Mouse (Mus musculus) hindbrain, embryonic 14.5 days (tissue): ENCODE data around the gene Igsf6. TPM values are rescaled to one million over a fixed set of nuclear protein-coding genes. Genes with fewer than 3 reads are reported as not detected.
"Not testable (repeated sequence)": the region's sequence is repeated elsewhere in the genome, so short reads cannot be mapped to it uniquely, and the experiment has no call there.

Source experiments
- ATAC-seq: fragments of 200-750 bp; cut with Nextera tagmentation; 2 replicates; pipeline ENCODE4 v1.8.0; 2017; ENCODE audit warnings: moderate number of reproducible peaks, mild to moderate bottlenecking, moderate TSS enrichment, moderate library complexity; ENCODE audit not compliant: low FRiP score
- DNase-seq: peaks from one replicate; pipeline ENCODE4 v3.0.0-alpha.2; 2015; ENCODE audit warnings: low spot score
- H3K27ac ChIP-seq: fragments of 300-500 bp; sonication (generic); 2 replicates; pipeline ENCODE4 v1.5.1; 2014; ENCODE audit warnings: mild to moderate bottlenecking, moderate library complexity
- H3K27me3 ChIP-seq: fragments of 300-500 bp; sonication (generic); 2 replicates; pipeline ENCODE4 v1.6.1; 2014; ENCODE audit warnings: mild to moderate bottlenecking, low read length, mixed read lengths; ENCODE audit not compliant: control insufficient read depth, insufficient read depth
- H3K36me3 ChIP-seq: fragments of 300-500 bp; sonication (generic); replicated peaks from 2 replicates; pipeline ENCODE4 v1.6.1; 2014; ENCODE audit not compliant: control insufficient read depth, insufficient read depth
- H3K4me1 ChIP-seq: fragments of 300-500 bp; sonication (generic); replicated peaks from 2 replicates; pipeline ENCODE4 v1.6.1; 2014; ENCODE audit warnings: antibody characterized with exemption, low read length, mixed read lengths; ENCODE audit not compliant: control insufficient read depth, insufficient read depth
- H3K4me2 ChIP-seq: fragments of 300-500 bp; sonication (generic); replicated peaks from 2 replicates; pipeline ENCODE4 v1.6.1; 2014; ENCODE audit warnings: mild to moderate bottlenecking, moderate library complexity
- H3K4me3 ChIP-seq: fragments of 300-500 bp; sonication (generic); replicated peaks from 2 replicates; pipeline ENCODE4 v1.5.1; 2014; ENCODE audit warnings: mild to moderate bottlenecking, low read length
- H3K9ac ChIP-seq: fragments of 300-500 bp; sonication (generic); 2 replicates; pipeline ENCODE4 v1.6.1; 2014
- H3K9me3 ChIP-seq: fragments of 300-500 bp; sonication (generic); 2 replicates; pipeline ENCODE4 v1.6.1; 2016; ENCODE audit warnings: low read length; ENCODE audit not compliant: control insufficient read depth
- WGBS: fragments of 180-500 bp; shearing (Covaris S2); extraction: QIAGEN DNeasy Blood & Tissue Kit; methylation state at CpG from one replicate; pipeline ENCODE4 v1.1.7; 2014; 5-methylcytosine and 5-hydroxymethylcytosine counted together
- polyA plus RNA-seq: library from polyadenylated mRNA; unstranded; fragments of >200 nt; fragmentation: Nextera tagmentation; extraction: Ambion mirVana; gene quantifications from 2 replicates; pipeline ENCODE4 v1.2.1, GENCODE M21; 2014

The Igsf6 gene
- polyA plus RNA-seq, 1 experiment from 2014 or later, result 1.5 TPM

DNA sequence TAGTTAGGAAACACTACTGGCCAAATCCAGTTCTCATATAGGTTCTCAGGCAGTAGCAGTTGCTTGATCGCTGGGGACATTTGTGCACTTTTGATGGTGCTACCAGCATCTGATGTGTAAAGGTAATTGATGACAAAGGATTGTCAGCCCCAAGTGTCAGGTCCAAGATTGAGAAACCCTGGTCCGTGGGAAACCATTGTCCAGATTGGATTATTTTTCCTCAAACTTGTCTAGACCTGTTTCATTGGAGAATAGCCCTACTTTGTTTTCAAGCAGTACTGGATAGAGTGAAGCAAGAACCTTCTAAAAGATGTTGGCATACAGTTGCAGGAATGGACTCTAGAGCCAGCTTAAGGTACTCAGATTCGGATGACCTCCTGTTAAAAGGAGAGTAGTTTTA, 31.4 kb downstream of the Igsf6 start:
- Histone ChIP-seq H3K27ac (no peak overlapping the region), H3K9me3 (no peaks in the 10 kb centered on the region), H3K9ac (no peak overlapping the region), H3K4me2 (no peak overlapping the region), H3K4me3 (no peak overlapping the region), H3K27me3 (no peaks in the 10 kb centered on the region), H3K4me1 (peaks cover 4% of the 10 kb centered on the region; the same call in 1 of the 2 replicates), H3K36me3 (peaks cover 1% of the 10 kb centered on the region; the same call in 1 of the 2 replicates)
- ATAC-seq (no peak), DNase-seq (no peak)
- over 99% methylated on average over 3 of the region's 3 CpGs for WGBS

- Histone ChIP-seq H3K4me1 (peaks cover 14% of the 10 kb centered on the region), H3K27me3 (no peaks in the 10 kb centered on the region), H3K4me2 (no peak overlapping the region), H3K36me3 (no peaks in the 10 kb centered on the region), H3K4me3 (no peak overlapping the region), H3K9ac (no peak overlapping the region), H3K9me3 (no peaks in the 10 kb centered on the region), H3K27ac (no peak overlapping the region)
- DNase-seq (no peak), ATAC-seq (no peak)
- WGBS, result 81% methylated on average over 1 of the region's 1 CpGs
Observed at GRCm38 (mm10) chr7:121041989-121042388, 32.4 kb downstream of the Igsf6 start.

DNA sequence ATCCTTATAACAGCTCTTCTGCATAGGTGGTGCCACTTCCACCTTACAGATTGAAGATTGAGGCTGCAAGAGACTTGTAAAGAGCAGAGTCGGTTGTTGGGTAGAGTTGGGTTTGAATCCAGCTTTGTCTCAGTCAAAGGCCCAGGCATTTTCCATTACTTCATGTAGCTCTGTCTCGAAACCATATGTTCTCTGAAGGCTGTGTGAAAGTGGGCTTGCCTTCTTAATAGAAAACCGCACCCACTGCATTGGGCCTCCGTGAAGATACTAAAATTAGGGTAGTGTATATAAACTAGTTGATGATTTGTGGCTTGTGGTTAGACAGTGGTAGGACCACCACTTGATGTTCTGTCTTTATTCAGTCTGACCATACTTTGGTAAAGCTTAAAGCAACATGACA, 33.8 kb downstream of the Igsf6 start:
- no peak for ATAC-seq
- H3K9me3 ChIP-seq, result no peaks in the 10 kb centered on the region
- H3K27me3 ChIP-seq, result no peaks in the 10 kb centered on the region
- DNase-seq, result no peak
- no peak overlapping the region for H3K4me2 ChIP-seq
- no peaks in the 10 kb centered on the region for H3K36me3 ChIP-seq
- H3K9ac ChIP-seq, result no peak overlapping the region
- no peak overlapping the region for H3K4me3 ChIP-seq
- 97% methylated on average over 4 of the region's 4 CpGs for WGBS
- peaks cover 26% of the 10 kb centered on the region for H3K4me1 ChIP-seq
- no peak overlapping the region for H3K27ac ChIP-seq

DNA sequence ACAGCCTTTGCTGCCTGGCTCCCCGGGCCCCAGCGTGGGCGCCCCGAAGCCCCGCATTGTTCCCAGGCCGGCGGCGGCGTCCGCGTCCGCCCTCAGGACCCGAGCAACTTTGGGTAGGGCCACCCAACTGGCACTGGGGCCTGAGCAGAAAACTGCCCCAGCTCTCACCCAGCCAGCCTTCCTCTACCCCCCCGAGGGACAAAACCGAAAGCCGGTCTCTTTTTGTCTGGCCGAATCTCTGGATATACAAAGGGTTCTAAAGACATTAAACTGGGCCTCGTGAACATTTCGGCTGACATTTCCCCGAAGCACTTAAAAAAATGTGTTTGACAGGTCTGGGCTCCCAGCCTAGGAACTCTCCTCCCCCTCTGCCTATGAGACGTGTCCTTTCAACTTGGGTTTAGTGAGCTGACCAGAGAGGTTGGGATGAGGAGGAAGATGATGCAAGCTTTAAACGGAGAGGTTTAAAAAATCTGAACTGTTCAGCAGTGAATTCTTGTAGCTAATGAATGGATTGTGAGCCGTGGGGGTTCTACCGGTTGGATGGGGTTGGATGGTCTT, 39.1 kb downstream of the Igsf6 start:
- Histone ChIP-seq H3K9ac (peak overlapping the region; percentile 99), H3K27ac (peak overlapping the region; percentile 99), H3K9me3 (no peaks in the 10 kb centered on the region), H3K4me3 (peak overlapping the region; percentile 99), H3K4me1 (peaks cover 23% of the 10 kb centered on the region), H3K4me2 (peak overlapping the region; percentile 79), H3K36me3 (no peaks in the 10 kb centered on the region), H3K27me3 (0 out of 2 replicates have a peak, but pooled peaks cover 3% of the 10 kb centered on the region)
- ATAC-seq (peak; percentile 18), DNase-seq (peak; percentile 62)
- 1% methylated on average over 24 of the region's 24 CpGs for WGBS

- Histone ChIP-seq H3K4me2 (peak overlapping the region; percentile 79), H3K27ac (peak overlapping the region; percentile 99), H3K36me3 (no peaks in the 10 kb centered on the region), H3K9ac (peak overlapping the region; percentile 99), H3K4me3 (peak overlapping the region; percentile 99), H3K4me1 (peaks cover 23% of the 10 kb centered on the region), H3K9me3 (no peaks in the 10 kb centered on the region), H3K27me3 (0 out of 2 replicates have a peak, but pooled peaks cover 3% of the 10 kb centered on the region)
- 1% methylated on average over 53 of the region's 63 CpGs for WGBS
- ATAC-seq (peak; percentile 82), DNase-seq (peak; percentile 56)
Observed at GRCm38 (mm10) chr7:121034701-121035141, 39.7 kb downstream of the Igsf6 start.

- WGBS, result 2% methylated on average over 41 of the region's 43 CpGs
- Histone ChIP-seq H3K4me3 (peak within 1 kb of the TSS; percentile 99), H3K4me1 (peaks cover 23% of the 10 kb centered on the region), H3K9me3 (no peaks in the 10 kb centered on the region), H3K27ac (peak within 1 kb of the TSS; percentile 99), H3K36me3 (no peaks in the 10 kb centered on the region), H3K27me3 (0 out of 2 replicates have a peak, but pooled peaks cover 3% of the 10 kb centered on the region), H3K9ac (peak within 1 kb of the TSS; percentile 99), H3K4me2 (peak within 1 kb of the TSS; percentile 79)
- peak; percentile 98 for ATAC-seq
- peak; percentile 96 for DNase-seq
Observed at GRCm38 (mm10) chr7:121033856-121034652, 40.3 kb downstream of the Igsf6 start, which contains the start of gene Mettl9. Gene Mettl9 (plus strand): TSS chr7:121034445.

DNA sequence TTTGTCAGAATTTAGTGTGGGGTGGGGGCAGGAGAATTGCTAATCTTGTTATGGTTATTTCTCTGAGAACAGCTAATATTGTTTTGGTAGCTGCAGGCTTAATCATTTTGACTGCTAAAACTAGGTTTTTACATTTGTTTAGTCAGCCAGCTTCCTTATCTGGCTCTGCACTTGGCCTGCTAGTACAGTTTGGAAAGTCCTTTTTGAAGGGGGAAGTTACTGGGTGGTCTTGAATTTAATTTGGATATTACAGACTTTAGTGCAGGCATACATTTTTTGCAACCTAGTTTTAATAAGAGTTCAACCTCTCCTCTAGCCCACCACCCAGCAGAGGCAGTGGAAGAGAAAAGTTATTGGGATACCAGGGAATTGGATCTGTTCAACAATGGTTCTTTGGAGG, 44.4 kb downstream of the Igsf6 start:
- H3K9ac ChIP-seq, H3K4me3 ChIP-seq, H3K27ac ChIP-seq, DNase-seq, H3K9me3 ChIP-seq, H3K36me3 ChIP-seq, ATAC-seq, H3K4me1 ChIP-seq, H3K4me2 ChIP-seq, H3K27me3 ChIP-seq: not testable (repeated sequence)

DNA sequence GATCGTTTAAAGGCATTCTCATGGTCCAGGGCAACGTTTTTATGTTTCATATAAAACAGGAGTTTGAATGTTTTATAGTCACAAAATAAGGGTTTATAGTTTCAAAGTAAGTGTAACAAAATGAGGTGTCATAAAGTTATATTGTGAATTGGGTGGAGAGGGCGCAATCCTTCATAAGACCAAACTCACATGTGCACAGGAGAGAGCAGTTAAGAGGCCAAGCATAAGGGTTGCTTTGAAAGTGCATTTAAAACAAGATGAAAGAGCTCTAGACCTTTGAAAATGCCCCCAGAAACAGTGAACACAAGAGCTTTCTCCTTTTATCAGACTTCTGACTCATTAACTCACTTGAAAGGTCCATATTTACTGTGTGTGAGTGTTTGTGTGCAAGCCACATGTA, 48.1 kb downstream of the Igsf6 start:
- Histone ChIP-seq H3K4me1 (no peaks in the 10 kb centered on the region), H3K36me3 (no peaks in the 10 kb centered on the region), H3K27ac (no peak overlapping the region), H3K4me2 (no peak overlapping the region), H3K9me3 (no peaks in the 10 kb centered on the region), H3K27me3 (0 out of 2 replicates have a peak, but pooled peaks cover 3% of the 10 kb centered on the region), H3K9ac (no peak overlapping the region), H3K4me3 (no peak overlapping the region)
- 69% methylated on average over 3 of the region's 3 CpGs for WGBS
- DNase-seq, result no peak
- no peak for ATAC-seq

- H3K4me3 ChIP-seq, result no peak overlapping the region
- no peak for ATAC-seq
- 81% methylated on average over 6 of the region's 6 CpGs for WGBS
Observed at GRCm38 (mm10) chr7:121025221-121026008, 49.0 kb downstream of the Igsf6 start.

More at GRCm38 (mm10) chr7:121025221-121026008, 49.0 kb downstream of the Igsf6 start:
- Histone ChIP-seq H3K9me3 (no peaks in the 10 kb centered on the region), H3K27me3 (no peaks in the 10 kb centered on the region), H3K27ac (no peak overlapping the region), H3K4me2 (no peak overlapping the region), H3K4me1 (no peaks in the 10 kb centered on the region), H3K36me3 (no peaks in the 10 kb centered on the region), H3K9ac (no peak overlapping the region)
- no peak for DNase-seq
